Mouse (Mus musculus) testis, adult 10 weeks (tissue): ENCODE measurements around the gene Paqr4. TPM values are rescaled to one million over a fixed set of nuclear protein-coding genes. Genes with fewer than 3 reads are reported as not detected.

Experiments
- polyA plus RNA-seq: library from polyadenylated mRNA; stranded (reverse); fragments of 350-450 nt; fragmentation: Illumina TruSeq; extraction: RNeasy Lipid Tissue Mini Kit (QIAGEN cat#74804); gene quantifications from one replicate; pipeline ENCODE4 v1.2.3, GENCODE M21; 2014; ENCODE audit warnings: low read depth, low replicate concordance

The Paqr4 gene
- polyA plus RNA-seq = not detected

DNA sequence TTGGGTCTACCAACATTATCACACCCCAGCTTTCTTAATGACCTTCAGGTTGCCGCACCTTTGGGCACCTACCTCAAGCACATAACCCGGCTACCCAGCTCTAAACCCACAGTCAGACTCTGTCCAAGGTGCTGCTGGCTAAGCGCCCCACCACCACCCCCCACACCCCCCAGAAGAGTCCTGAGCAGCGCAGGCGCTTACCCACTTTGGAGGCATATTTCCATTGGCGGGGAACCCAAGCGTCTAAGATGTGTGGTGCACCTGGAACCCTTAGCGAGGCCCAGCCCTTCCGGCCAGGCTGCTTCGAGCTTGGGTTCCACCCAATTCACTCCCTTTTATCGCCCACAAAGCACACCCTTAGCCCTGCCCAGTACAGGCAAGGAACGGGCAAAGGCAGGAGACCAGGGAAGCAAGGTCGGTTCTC is at the start of gene Paqr4:
Gene Paqr4, minus strand, starts transcription at position 270 of the 424 bp plus-strand sequence.

DNA sequence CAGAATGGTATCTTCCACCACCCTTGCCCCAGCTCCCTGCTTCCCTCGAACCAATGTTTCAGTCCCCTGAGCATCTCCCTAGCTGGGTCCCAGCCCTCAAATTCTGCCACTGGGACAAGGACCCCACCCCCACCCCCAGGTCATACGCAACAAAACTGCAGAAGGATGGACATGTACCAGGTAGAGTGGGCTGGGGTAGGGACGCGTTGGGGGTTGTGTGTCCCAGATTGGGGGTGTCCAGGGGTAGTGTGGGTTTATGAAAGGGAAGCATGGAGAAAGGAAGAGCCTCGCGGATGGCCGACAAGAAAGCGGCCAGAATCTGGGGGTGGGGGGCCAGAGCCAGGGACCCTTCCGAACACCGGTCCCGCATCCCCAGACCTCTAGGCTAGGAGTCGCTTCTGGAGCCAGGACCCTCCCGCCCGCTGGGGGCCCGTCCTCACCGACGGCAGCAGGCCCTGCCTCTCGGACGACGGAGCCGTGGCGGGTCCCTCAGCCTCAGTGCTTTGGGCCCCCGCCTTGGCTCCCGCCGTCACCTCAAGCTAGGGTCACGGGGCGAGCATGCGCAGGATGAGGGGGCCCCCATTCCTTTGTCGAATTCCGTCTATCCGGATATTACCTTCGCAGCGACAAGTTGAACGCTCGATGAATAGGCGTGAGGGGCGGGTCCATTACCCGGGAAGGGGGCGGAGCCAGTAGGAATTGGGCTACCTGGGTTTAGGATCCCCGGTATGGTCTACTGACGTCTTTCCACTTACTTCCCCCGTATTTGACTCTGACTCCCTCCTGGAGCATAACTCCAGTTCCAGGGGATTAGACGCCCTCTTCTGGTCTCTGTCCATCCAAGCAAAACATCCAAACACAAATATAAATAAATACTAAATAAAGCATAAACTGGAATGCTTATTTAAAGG is 45.1 kb upstream of the Paqr4 start, which contains the start of gene Flywch2:
Gene Flywch2, minus strand, starts transcription at position 521 of the 911 bp plus-strand sequence.

DNA sequence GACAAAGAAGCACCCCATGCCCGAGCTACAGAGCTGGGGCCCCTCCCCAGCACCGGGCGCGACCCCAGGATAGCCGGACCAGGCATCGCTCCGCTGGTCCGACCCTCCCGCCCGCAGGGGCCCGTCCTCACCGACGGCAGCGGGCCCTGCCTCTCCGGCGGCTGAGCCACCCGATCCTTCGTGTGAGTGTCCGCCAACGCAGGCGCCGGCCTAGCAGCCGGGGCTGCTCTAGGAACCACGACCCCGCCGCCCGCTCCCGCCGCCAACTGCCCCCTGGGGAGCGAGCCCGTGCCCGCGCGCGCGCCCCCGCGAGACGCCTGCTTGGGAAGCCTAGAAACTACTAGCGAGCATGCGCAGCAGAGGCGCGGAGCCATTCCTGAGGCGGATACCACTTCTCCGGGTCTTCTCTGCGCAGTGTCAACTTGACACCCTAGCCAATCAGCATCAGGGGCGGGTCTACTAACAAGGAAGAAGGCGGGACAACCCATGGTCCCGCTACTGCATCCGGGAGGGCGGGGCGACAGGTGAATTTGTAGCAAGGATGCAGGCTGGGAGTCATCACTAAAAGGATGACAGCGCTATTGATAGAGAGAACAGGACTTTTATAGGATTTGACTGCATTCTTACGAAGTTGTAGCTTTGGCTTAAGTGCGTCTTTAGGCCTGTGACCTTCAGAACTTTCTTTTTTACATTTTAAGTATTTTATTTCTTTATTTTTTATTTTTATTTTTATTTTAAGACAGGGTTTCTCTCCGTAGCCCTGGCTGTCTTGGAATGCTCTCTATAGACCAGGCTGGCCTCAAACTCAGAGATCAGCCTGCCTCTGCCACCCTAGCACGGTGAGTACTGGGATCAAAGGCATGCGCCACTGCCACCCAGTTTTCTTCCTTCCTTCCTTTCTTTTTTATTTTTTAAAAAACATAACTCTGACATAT is 30.9 kb upstream of the Paqr4 start, which contains the start of gene Flywch1:
Gene Flywch1, minus strand, starts transcription at position 319 of the 935 bp plus-strand sequence.

DNA sequence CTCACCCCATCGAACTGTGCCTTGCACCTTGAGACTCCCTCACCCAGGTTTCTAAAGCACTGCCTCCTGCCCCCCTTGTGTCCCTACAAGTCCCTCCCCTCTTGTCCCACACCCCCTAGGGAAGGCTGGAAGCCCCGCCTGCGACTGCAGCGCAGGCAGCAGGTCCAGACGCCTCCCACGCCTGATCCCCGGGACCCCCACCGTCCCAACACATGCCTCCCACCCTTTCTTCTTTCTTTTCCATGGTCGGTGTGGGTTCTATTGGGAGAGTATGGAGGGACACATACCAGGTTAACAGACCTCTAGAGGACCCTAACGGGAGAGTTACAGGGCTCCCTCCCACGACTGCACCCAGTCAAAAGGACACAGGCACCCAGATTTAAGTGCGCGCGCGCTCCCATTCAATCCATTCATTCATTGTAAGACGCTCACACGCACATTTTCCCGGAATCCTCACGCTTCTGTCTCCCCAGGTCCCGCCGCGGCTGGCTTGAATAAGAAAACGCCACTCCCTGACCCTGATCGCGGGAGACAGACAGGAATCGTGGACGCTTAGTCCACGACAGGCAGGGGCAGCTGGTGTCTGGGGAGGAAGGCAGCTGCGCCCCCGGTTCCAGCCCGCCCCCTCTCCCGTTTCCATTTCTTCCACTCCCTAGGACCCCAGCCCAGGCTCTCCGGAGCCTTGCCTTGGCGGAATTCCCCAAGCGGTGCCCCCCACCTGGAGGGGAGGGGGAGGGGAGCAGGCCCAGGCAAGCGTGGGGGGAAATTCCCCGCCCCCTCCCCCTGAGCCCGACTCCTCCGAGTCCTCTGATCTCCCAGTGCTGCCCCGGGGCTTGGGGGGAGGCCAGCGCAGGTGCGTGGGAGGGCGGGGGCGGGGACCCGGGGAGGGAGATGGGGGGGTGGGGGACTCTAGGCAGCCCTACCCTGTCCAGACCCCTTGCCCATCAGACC is 4.9 kb upstream of the Paqr4 start, which contains the start of gene Kremen2:
Gene Kremen2, minus strand, starts transcription at position 533 of the 951 bp plus-strand sequence.

DNA sequence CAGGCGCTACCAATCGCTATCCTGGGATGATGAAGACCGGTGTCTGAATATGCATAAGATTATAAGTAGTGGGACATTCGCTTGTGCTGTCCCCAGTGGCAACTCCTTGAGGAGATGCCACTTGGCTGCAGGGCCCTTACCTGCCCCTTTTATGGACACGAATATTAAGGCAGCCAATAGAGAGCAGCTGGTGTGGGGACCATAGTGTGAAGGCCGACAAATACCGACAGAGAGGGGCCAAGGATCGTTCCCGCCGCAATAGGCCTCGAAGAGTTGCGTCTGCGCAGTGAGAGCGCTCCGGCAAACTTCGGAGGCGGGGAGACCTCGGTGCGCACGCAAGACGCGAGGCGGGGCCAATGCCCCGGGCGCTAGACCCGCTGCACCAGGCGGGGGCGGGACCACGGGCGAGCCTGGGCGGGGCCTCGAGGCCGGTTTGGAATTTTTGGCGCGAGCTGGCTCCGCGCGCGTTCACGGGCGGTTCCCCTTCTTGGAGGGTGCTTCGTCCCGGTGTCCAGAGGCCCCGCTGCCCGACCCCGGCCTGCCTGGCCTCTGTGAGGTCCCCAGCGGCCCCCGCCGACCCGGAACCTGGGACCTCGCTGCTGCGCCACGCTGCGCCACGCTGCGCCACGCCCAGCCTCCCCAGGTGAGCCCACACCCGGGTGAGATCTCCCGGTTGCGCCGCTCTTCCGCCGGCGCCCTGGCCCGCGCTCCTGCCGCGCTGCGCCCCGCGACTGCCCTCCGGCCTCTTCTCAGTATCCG is 14.5 kb downstream of the Paqr4 start, which contains the start of gene Pkmyt1:
Gene Pkmyt1, plus strand, starts transcription at position 338 of the 759 bp plus-strand sequence.

DNA sequence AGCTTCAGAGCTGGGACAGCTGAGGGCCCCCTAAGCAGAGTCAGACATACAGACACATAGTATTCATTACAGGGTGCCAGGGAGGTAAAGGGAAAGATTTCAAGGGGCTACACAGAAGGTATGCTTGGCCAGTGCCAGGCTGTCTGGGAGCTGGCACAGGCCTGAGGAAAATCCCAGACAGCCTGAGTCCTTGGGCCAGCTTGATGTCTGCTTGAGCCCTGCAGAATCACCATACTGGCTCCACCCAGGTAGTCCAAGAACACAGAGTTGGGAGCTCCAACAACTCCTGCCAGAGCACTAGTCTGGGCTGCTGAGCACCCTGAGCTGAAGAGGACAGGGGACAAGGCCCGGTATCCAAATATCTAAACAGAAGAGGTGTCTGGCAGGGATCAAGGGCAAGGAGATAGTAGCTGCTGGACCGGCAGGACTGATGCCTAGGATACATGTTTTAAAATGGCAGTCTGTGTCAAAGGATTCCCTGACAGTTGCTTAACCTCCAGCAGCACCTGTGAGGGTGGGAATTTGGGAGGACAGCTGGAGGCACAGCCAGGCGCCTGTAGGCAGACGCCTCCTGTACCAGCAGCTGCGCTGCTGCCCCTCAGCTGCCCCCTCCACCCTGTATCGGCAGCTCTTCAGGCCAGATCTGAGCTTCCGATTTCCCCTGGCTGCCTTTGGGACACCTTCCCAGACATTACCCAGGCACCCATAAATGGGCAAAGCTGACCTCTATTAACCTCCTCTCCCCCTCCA is 18.1 kb downstream of the Paqr4 start, which contains the start of gene 1520401A03Rik:
Gene 1520401A03Rik, minus strand, starts transcription at position 408 of the 750 bp plus-strand sequence.

Other genes starting within 250 kb of the Paqr4 start
- 0.14 TPM for gene Zfp213, start 176.6 kb downstream of the Paqr4 start, polyA plus RNA-seq
- gene Zfp13, start 141.4 kb downstream of the Paqr4 start, polyA plus RNA-seq = 2.5 TPM
- 0.41 TPM for gene Zscan10, start 140.0 kb downstream of the Paqr4 start, polyA plus RNA-seq
- 0.14 TPM for gene Mmp25, start 95.6 kb downstream of the Paqr4 start, polyA plus RNA-seq
- not detected for gene Bicdl2, start 80.4 kb downstream of the Paqr4 start, polyA plus RNA-seq
- gene Hcfc1r1, start 67.3 kb downstream of the Paqr4 start, polyA plus RNA-seq = 3.5 TPM
- gene Thoc6, start 67.0 kb downstream of the Paqr4 start, polyA plus RNA-seq = 1.3 TPM
- not detected for gene Tnfrsf12a, start 63.4 kb downstream of the Paqr4 start, polyA plus RNA-seq
- gene Cldn6, start 61.6 kb downstream of the Paqr4 start, polyA plus RNA-seq = not detected
- not detected for gene Cldn9, start 56.8 kb downstream of the Paqr4 start, polyA plus RNA-seq
- gene 1520401A03Rik, start 18.1 kb downstream of the Paqr4 start, polyA plus RNA-seq = 0.87 TPM
- gene Pkmyt1, start 14.5 kb downstream of the Paqr4 start, polyA plus RNA-seq = 1.9 TPM
- gene Kremen2, start 5.0 kb upstream of the Paqr4 start, polyA plus RNA-seq = not detected
- gene Flywch1, start 30.7 kb upstream of the Paqr4 start, polyA plus RNA-seq = 7.3 TPM
- 1.9 TPM for gene Flywch2, start 45.2 kb upstream of the Paqr4 start, polyA plus RNA-seq
- gene Srrm2, start 49.7 kb upstream of the Paqr4 start, polyA plus RNA-seq = 89.6 TPM
- gene Elob, start 88.3 kb upstream of the Paqr4 start, polyA plus RNA-seq = 40.8 TPM
- gene Prss33, start 95.2 kb upstream of the Paqr4 start, polyA plus RNA-seq = not detected
- gene Prss32, start 103.0 kb upstream of the Paqr4 start, polyA plus RNA-seq = not detected
- 2.3 TPM for gene Prss41, start 103.3 kb upstream of the Paqr4 start, polyA plus RNA-seq
- gene Prss21, start 127.2 kb upstream of the Paqr4 start, polyA plus RNA-seq = 34.8 TPM
- not detected for gene Dcpp1, start 140.0 kb upstream of the Paqr4 start, polyA plus RNA-seq
- gene Dcpp2, start 140.0 kb upstream of the Paqr4 start, polyA plus RNA-seq = not detected
- gene Dcpp3, start 176.6 kb upstream of the Paqr4 start, polyA plus RNA-seq = not detected
- not detected for gene Sbp, start 200.8 kb upstream of the Paqr4 start, polyA plus RNA-seq
- gene Sbpl, start 214.4 kb upstream of the Paqr4 start, polyA plus RNA-seq = not detected
- gene Prss30, start 239.7 kb upstream of the Paqr4 start, polyA plus RNA-seq = not detected